Mouse (Mus musculus) limb, embryonic 13.5 days (tissue): ENCODE measurements around the gene Tjp1. TPM values are rescaled to one million over a fixed set of nuclear protein-coding genes. Genes with fewer than 3 reads are reported as not detected.

Source experiments
- ATAC-seq: fragments of 200-750 bp; cut with Nextera tagmentation; 2 replicates; pipeline ENCODE4 v1.8.0; 2017; ENCODE audit warnings: low read depth, moderate number of reproducible peaks, moderate TSS enrichment; ENCODE audit not compliant: low FRiP score
- H3K27ac ChIP-seq: fragments of 300-500 bp; sonication (generic); 2 replicates; pipeline ENCODE4 v1.5.1; 2015; ENCODE audit warnings: inconsistent platforms, mild to moderate bottlenecking, moderate library complexity
- H3K27me3 ChIP-seq: fragments of 300-500 bp; sonication (generic); 2 replicates; pipeline ENCODE4 v1.6.1; 2015; ENCODE audit warnings: mild to moderate bottlenecking, inconsistent platforms
- H3K36me3 ChIP-seq: fragments of 300-500 bp; sonication (generic); 2 replicates; pipeline ENCODE4 v1.6.1; 2015; ENCODE audit warnings: inconsistent platforms, mild to moderate bottlenecking, moderate library complexity
- H3K4me1 ChIP-seq: fragments of 300-500 bp; sonication (generic); 2 replicates; pipeline ENCODE4 v1.6.1; 2015; ENCODE audit warnings: inconsistent platforms
- H3K4me2 ChIP-seq: fragments of 300-500 bp; sonication (generic); replicated peaks from 2 replicates; pipeline ENCODE4 v1.6.1; 2015; ENCODE audit warnings: inconsistent platforms, mild to moderate bottlenecking, moderate library complexity
- H3K4me3 ChIP-seq: fragments of 300-500 bp; sonication (generic); 2 replicates; pipeline ENCODE4 v1.5.1; 2015; ENCODE audit warnings: moderate library complexity, mild to moderate bottlenecking, inconsistent platforms
- H3K9ac ChIP-seq: fragments of 300-500 bp; sonication (generic); 2 replicates; pipeline ENCODE4 v1.6.1; 2015; ENCODE audit warnings: mild to moderate bottlenecking, inconsistent platforms
- H3K9me3 ChIP-seq: fragments of 300-500 bp; sonication (generic); 2 replicates; pipeline ENCODE4 v1.6.1; 2016; ENCODE audit warnings: inconsistent platforms
- WGBS: fragments of 180-500 bp; shearing (Covaris S2); methylation state at CpG from one replicate; pipeline ENCODE4 v1.1.7; 2015; 5-methylcytosine and 5-hydroxymethylcytosine counted together
- polyA plus RNA-seq: library from polyadenylated mRNA; unstranded; fragments of >200 nt; fragmentation: Nextera tagmentation; extraction: Ambion mirVana; gene quantifications from 2 replicates; pipeline ENCODE4 v1.2.1, GENCODE M21; 2015

The Tjp1 gene
- polyA plus RNA-seq, 1 experiment from 2014 or later: 22.0 TPM

DNA sequence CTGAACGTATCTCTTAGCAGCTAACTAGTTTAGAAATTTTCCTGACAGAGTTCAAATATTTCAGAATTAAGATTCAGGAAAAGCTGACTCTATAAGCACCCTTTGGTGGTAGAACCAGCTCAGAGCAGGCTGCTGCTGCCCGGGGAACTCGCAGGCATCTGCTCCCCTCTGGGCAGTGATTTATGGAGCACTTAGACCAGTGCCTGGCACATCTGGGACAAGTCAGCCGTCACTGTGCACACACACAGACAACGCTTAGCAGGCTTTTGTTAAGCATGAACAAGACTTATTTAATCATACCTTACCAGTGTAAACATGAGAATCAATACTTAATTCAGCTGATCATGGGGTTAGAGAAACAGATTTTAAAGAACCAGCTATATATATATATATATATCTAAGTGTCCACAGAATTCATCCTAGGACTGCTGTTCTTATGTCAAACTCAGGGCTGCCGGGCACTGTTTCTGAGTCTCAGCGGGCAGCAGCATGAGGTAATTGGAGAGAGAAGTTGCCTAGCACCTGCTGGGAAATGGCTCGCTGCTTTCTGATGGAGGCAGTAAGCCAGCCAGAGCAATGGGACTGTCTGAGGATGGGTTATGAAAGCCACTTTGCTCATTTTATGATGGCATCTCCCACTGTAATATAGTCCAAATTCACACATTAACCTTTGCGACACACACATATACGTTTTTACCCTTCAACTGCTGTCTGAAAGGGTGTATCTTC, 14.0 kb downstream of the Tjp1 start:
- Histone ChIP-seq H3K9me3 (no peaks in the 10 kb centered on the region), H3K9ac (no peak overlapping the region), H3K27me3 (no peaks in the 10 kb centered on the region), H3K4me2 (no peak overlapping the region), H3K4me3 (no peak overlapping the region), H3K27ac (no peak overlapping the region), H3K4me1 (peaks cover 14% of the 10 kb centered on the region), H3K36me3 (no peaks in the 10 kb centered on the region)
- ATAC-seq: no peak
- WGBS: 28% methylated on average over 10 of the region's 10 CpGs

DNA sequence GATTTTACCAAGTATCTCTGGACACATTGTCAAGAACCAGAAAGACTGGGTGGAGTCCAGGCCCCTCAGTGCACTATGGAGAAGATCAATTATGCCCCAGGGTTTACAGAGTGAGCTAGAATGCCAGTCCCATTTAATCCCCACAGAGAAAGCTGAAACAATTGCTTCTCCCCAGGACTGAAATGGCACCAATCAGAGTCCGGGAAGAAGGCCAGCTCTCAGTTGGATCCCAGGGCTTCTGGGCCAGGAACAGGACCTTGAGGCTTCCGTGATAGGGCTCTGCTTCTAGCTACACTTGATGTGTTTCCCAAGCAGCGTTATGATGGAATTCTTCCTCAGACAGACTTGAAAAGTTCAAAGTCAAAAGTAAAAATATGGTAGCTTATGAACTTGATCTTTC, 18.2 kb downstream of the Tjp1 start:
- no peaks in the 10 kb centered on the region for H3K36me3 ChIP-seq
- no peaks in the 10 kb centered on the region for H3K27me3 ChIP-seq
- H3K9me3 ChIP-seq: no peaks in the 10 kb centered on the region
- H3K4me1 ChIP-seq: peaks cover 14% of the 10 kb centered on the region
- H3K9ac ChIP-seq: no peak overlapping the region
- no peak overlapping the region for H3K27ac ChIP-seq
- no peak overlapping the region for H3K4me2 ChIP-seq
- no peak overlapping the region for H3K4me3 ChIP-seq
- ATAC-seq: no peak
- WGBS: 78% methylated on average over 3 of the region's 3 CpGs

DNA sequence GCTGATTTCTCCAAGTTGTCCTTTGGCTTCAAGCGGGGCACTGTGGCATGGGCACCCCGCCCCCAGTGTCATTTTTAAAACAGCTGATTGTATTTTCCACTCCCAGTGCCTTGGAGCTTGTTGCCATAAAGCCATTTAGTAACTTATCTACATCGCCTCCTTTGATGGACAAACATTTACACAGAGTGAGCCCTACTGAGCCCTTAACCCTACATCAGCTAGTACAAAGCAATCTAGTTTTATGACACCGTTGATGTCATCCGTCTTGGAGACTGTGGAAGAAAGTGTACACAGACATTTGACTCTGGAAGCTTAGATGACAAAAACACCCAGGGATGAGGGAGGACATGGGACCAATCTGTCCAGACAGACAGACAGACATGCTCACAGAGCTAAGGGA, 20.2 kb downstream of the Tjp1 start:
- H3K4me1 ChIP-seq: no peaks in the 10 kb centered on the region
- H3K4me3 ChIP-seq: no peak overlapping the region
- H3K9me3 ChIP-seq: no peaks in the 10 kb centered on the region
- no peaks in the 10 kb centered on the region for H3K27me3 ChIP-seq
- 73% methylated on average over 5 of the region's 5 CpGs for WGBS
- no peak overlapping the region for H3K9ac ChIP-seq
- no peak for ATAC-seq
- no peak overlapping the region for H3K4me2 ChIP-seq
- H3K36me3 ChIP-seq: no peaks in the 10 kb centered on the region
- H3K27ac ChIP-seq: no peak overlapping the region

DNA sequence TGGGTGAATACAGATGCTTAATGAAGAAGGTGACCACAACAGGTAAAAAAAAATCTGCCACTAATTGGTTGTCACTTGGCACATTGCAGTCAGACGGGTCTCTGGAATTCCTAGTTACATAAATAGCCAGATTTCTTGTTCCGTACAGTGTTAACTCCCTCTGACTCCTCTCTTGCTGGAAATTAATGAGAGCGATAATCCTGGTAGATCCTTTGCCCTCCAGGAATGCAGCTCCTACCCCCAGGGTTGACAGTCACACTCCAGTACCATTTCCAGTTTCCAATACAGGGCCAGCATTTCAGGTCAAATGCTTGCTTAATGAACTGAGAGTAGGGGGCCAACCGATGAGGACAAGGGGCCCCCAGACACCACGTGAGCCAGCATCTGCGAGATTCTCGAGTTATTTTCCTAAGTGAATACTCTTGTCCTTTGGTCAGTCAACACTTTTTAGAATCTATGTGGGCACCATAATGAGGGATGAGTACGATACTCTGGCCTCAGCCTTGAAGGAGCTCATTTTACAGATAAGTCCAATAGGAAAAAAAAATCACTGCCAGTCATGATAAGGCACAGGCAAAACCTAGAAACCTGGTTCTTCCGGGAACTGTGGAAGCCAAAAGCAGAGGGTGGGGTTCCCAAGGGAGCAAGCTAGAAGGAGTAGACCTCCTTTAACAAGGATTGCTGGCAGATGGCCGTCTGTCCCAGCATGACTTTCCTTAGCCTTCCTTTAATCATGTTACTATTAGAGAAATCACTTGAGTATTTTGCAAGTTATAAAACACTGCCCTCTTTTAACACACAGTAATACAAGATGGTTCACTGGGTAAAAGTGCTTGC, 24.9 kb downstream of the Tjp1 start:
- H3K4me2 ChIP-seq: no peak overlapping the region
- WGBS: 57% methylated on average over 10 of the region's 10 CpGs
- H3K36me3 ChIP-seq: no peaks in the 10 kb centered on the region
- H3K9ac ChIP-seq: no peak overlapping the region
- ATAC-seq: no peak
- no peaks in the 10 kb centered on the region; the same call in 1 of the 2 replicates for H3K9me3 ChIP-seq
- no peak overlapping the region for H3K4me3 ChIP-seq
- H3K27ac ChIP-seq: no peak overlapping the region
- no peaks in the 10 kb centered on the region for H3K27me3 ChIP-seq
- H3K4me1 ChIP-seq: no peaks in the 10 kb centered on the region

DNA sequence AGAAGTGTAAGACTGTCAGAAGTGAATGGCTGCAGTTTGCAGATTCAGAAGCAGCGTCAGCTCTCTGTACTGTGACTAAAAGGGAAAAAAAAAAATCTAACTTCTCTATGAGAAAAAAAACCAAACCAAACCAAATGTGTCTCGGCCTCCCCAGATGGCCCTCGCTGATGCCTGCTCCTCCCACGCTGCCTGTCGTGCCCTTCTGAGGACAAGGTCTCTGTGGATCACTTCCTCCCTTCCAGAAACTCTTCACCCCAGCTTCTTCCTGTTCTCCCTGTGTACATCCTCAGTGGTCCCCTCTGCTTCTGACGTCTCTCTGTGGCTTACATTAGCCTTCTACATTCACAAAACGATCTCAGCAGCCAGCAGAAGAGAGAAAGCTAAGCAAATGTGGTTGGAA, 26.8 kb downstream of the Tjp1 start:
- 56% methylated on average over 7 of the region's 7 CpGs for WGBS
- ATAC-seq: no peak
- H3K27ac ChIP-seq: no peak overlapping the region
- no peak overlapping the region for H3K4me3 ChIP-seq
- H3K4me1 ChIP-seq: no peaks in the 10 kb centered on the region
- H3K4me2 ChIP-seq: no peak overlapping the region
- H3K36me3 ChIP-seq: no peaks in the 10 kb centered on the region
- no peaks in the 10 kb centered on the region; the same call in 1 of the 2 replicates for H3K9me3 ChIP-seq
- H3K9ac ChIP-seq: no peak overlapping the region
- no peaks in the 10 kb centered on the region for H3K27me3 ChIP-seq

DNA sequence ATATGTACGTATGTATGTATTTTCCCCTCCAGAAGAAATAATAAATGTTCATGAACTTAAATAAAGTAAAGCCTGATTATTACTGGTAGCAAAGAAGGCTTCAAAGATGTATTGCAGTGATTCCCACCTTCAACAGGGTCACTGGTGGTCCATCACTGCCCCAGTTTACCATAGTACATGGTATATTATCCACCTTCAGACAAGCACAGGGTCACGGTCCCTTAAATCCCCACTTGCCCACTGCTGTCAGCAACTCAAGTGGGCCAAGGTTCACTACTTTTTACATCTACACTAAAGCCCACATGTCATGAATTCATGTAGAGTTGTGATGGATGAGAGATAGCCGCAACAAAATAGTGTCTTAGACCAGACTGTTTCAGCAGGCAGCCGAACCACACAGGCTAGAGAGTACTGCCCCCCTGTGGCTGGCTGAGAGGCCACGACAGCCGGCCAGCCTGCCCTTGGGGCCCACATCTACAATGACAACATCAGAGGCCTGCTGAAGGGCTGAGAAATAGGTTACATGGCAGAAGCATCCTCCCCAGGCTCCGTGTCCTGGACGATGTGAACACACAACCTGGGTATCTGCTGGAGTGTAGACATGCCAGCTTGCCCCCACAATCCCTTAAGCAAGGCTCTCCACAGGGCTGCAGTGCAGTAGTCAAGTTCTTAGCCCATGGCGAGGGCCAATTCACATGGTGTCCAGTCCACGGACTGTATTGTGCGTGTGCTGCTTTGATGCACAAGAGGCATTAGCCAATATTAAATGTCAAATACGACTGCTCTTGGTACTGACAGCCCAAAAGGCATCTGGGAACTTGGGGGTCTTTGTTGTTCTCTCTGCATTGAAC, 29.6 kb downstream of the Tjp1 start:
- Histone ChIP-seq H3K4me1 (no peaks in the 10 kb centered on the region), H3K4me2 (no peak overlapping the region), H3K27ac (no peak overlapping the region), H3K9me3 (no peaks in the 10 kb centered on the region; the same call in 1 of the 2 replicates), H3K27me3 (no peaks in the 10 kb centered on the region), H3K9ac (no peak overlapping the region), H3K36me3 (no peaks in the 10 kb centered on the region), H3K4me3 (no peak overlapping the region)
- WGBS: 53% methylated on average over 12 of the region's 12 CpGs
- ATAC-seq: no peak

DNA sequence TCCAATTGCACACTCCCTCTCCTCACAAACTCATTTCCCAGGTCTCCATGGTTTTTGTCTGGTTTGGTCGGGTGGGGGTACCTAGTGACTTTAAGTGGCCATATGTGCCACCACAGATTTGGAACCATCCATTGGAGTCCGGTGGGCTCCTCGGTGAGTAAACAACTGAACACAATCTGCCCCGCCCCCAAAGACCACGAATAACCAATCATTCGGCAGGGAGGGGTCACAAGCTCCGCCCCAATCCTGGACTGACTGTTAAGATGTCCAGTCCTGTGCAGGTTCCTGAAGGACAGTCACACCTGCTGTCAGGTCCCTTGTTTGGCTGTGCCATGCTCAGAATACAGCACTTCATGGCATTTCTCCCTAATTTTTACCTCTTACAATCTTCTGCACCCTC, 37.1 kb downstream of the Tjp1 start:
- ATAC-seq: no peak
- no peak overlapping the region for H3K4me3 ChIP-seq
- H3K4me1 ChIP-seq: peaks cover 7% of the 10 kb centered on the region; the same call in 1 of the 2 replicates
- no peaks in the 10 kb centered on the region for H3K36me3 ChIP-seq
- H3K27ac ChIP-seq: no peak overlapping the region
- H3K27me3 ChIP-seq: no peaks in the 10 kb centered on the region
- no peak overlapping the region for H3K9ac ChIP-seq
- WGBS: 74% methylated on average over 7 of the region's 7 CpGs
- no peaks in the 10 kb centered on the region for H3K9me3 ChIP-seq
- no peak overlapping the region for H3K4me2 ChIP-seq

DNA sequence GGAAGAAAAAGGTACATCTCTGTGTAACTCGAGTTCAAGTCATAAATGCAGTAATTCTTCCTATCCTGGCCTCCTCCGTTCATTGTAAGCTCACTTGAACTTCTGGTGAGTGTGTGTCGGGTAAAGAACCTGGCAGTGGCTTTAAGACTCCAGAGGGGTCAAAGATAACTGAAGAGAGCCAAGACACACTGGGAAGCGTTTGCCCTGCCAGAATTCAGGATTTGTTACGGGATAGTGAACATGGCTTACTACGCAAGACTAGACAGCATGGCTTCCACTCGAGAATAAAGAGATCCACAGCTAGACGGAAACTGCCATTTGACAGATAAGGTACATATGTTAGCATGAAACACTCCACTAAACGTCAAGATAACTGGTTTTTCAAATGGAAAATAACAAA, 37.8 kb downstream of the Tjp1 start:
- no peaks in the 10 kb centered on the region for H3K9me3 ChIP-seq
- H3K36me3 ChIP-seq: no peaks in the 10 kb centered on the region
- H3K27ac ChIP-seq: no peak overlapping the region
- H3K9ac ChIP-seq: no peak overlapping the region
- H3K4me2 ChIP-seq: no peak overlapping the region
- no peak for ATAC-seq
- 80% methylated on average over 9 of the region's 9 CpGs for WGBS
- H3K4me1 ChIP-seq: peaks cover 7% of the 10 kb centered on the region; the same call in 1 of the 2 replicates
- H3K4me3 ChIP-seq: no peak overlapping the region
- no peaks in the 10 kb centered on the region for H3K27me3 ChIP-seq

DNA sequence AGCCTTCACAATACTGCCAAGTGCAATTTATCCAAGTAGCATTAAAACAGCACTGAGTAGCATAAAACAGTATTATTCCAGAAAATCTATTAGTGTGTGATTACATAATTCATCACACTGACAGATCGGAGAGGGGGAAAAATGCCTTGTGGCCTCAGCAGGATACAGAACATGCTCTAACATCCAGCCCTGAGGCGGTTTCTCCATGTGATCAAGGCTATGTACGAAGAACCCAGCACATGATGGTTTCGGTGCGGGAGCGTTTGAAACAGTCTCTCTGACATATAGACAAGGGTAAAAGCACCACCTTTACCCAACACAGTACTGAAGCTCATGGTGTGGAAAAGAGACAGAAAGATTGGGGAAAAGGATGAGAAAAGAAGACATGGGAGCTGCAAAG, 38.4 kb downstream of the Tjp1 start:
- Histone ChIP-seq H3K4me3 (no peak overlapping the region), H3K9me3 (no peaks in the 10 kb centered on the region), H3K36me3 (no peaks in the 10 kb centered on the region), H3K4me2 (no peak overlapping the region), H3K27me3 (no peaks in the 10 kb centered on the region), H3K9ac (no peak overlapping the region), H3K4me1 (peaks cover 10% of the 10 kb centered on the region), H3K27ac (no peak overlapping the region)
- 90% methylated on average over 6 of the region's 6 CpGs for WGBS
- no peak for ATAC-seq

DNA sequence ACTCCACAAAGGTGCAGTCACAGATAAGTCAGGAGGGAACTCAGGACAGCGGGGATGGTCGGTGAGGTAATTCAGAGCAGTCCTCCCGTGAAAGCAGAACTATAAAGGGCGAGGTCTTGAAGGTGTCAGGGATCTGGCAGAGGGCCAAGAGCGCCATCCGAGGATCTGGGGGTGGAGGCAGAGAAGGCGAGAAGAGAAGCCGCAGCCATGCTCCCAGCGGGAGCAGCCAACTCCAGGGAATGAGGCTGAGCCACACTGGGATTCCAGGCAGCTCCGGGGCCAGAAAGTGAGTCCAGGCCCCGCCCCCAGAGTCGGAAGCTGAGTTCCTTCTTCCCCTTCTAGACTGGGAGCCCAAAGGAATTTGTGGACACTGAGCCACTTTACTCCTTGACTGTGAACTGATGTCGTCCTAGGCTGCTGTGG, 41.3 kb downstream of the Tjp1 start:
- no peaks in the 10 kb centered on the region for H3K36me3 ChIP-seq
- H3K9me3 ChIP-seq: no peaks in the 10 kb centered on the region
- 7% methylated on average over 13 of the region's 13 CpGs for whole genome bisulfite sequencing
- H3K4me2 ChIP-seq: peak overlapping the region; percentile 54
- peaks cover 17% of the 10 kb centered on the region for H3K4me1 ChIP-seq
- H3K27me3 ChIP-seq: no peaks in the 10 kb centered on the region
- peak; percentile 59; the same call in 1 of the 2 replicates for ATAC-seq
- 0 out of 2 replicates have a peak overlapping the region, but pooled peaks have one; percentile 2 for H3K9ac ChIP-seq
- no peak overlapping the region for H3K27ac ChIP-seq
- H3K4me3 ChIP-seq: peak overlapping the region; percentile 20

DNA sequence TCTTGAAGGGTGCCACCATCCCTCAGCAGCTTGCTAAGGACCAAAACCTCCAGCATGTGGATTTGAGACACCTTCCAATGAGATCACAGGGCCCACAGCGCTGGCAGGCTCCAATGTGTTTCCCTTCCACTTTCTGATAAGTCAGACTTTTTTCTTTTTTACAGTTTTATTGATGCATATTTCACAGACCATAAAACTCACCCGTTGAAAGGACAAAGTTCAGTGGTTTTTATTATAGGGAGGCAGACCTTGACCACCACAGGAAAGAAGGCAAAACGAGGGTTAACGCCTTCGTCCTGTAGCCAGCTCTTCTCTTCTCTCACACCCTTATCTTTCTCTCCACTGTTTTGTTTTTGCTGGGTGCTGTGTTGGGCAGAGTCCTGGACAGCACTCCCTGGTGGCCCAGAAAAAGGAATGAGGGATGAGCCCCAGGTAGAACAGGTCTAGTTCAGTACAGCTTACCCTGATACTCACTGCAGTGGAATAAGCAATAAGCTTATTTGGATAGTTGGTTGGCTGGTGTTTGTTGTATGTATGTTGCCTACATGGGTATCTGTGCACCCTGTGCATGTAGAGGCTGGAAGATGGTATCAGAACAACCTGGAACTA, 43.3 kb downstream of the Tjp1 start:
- ATAC-seq: no peak
- Histone ChIP-seq H3K27ac (no peak overlapping the region), H3K36me3 (no peaks in the 10 kb centered on the region), H3K4me2 (no peak overlapping the region), H3K4me1 (peaks cover 17% of the 10 kb centered on the region), H3K27me3 (no peaks in the 10 kb centered on the region), H3K9ac (no peak overlapping the region), H3K4me3 (no peak overlapping the region), H3K9me3 (no peaks in the 10 kb centered on the region)
- WGBS: 26% methylated on average over 5 of the region's 5 CpGs
